Mouse (Mus musculus) Patski (cell line): ENCODE measurements around the gene Ddx17. TPM values are rescaled to one million over a fixed set of nuclear protein-coding genes. Genes with fewer than 3 reads are reported as not detected.

ENCODE experiments used
- ATAC-seq: fragments of 100-300 bp; one replicate; pipeline ENCODE4 v1.8.0; 2021
- CTCF ChIA-PET: fragments of 350-600 bp; sonication (Branson Sonifier 250); formaldehyde crosslinking; loops from one replicate; lab custom pipeline; 2022; ENCODE audit warnings: inconsistent platforms; lab: Charles Lee
- POLR2A ChIA-PET: fragments of 350-600 bp; sonication (Branson Sonifier 250); formaldehyde crosslinking; loops from one replicate; lab custom pipeline; 2022; ENCODE audit warnings: antibody characterized with exemption, inconsistent platforms; lab: Charles Lee
- DNase-seq: peaks from one replicate; pipeline ENCODE4 v3.0.0-alpha.2; 2011; ENCODE audit warnings: low read depth, low spot score
- H3K27me3 ChIP-seq: fragments of 371-371 bp; one replicate; pipeline ENCODE4 v1.5.1; 2021
- CTCF ChIP-seq: fragments of 100-300 bp; IDR thresholded peaks from one replicate; pipeline ENCODE4 v1.5.1; 2021
- in situ Hi-C: fragments of 300-500 bp; cut with MboI; formaldehyde crosslinking; loops from 3 replicates; pipeline ENCODE4 v1.11.1; 2018; ENCODE audit warnings: low pct_unique_long_range_greater_than_20kb, mixed read lengths
- polyA plus RNA-seq: library from polyadenylated mRNA; unstranded; gene quantifications from one replicate; pipeline ENCODE4 v1.2.3, GENCODE M21; 2021

Gene Ddx17
- polyA plus RNA-seq, 1 experiment from 2014 or later = 326 TPM

DNA sequence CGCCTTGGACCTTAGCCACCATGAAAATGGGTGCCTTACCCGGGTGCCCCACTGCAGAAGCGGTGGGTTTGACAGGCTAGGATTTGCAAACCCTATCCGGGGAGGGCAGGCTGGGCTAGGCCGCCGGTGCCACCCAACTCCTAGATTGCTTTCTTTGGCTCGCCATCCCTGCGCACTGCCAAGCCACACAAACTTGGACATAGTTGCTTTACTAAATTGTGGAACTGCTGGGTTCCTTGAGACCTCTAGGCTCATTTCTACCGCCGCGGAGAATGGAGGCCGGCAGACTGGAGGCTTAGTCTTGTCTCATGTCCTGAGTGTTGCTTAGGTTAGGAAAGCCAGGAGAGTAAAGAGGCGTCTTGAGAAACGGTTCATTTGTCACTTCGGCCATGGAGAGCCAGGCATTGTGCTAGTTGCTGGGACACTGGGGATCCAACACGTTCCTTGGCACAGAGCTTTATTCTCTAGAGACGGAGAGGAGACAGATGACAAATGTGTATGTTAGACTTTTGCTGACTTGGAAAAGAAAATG, 814 bp upstream of the Ddx17 start:
- no peak for TF ChIP-seq CTCF
- ATAC-seq (no peak), DNase-seq (no peak)
- in situ Hi-C loops = no loop called here
- ChIA-PET CTCF (interaction anchor here (0.8 to 1.4 kb wide), 2 partner anchors 11 to 17 kb away, joined by 3 to 4 read pairs; no protein-coding TSS in a partner anchor), POLR2A (no interaction called here)
- no peaks in the 10 kb centered on the region for H3K27me3 ChIP-seq

DNA sequence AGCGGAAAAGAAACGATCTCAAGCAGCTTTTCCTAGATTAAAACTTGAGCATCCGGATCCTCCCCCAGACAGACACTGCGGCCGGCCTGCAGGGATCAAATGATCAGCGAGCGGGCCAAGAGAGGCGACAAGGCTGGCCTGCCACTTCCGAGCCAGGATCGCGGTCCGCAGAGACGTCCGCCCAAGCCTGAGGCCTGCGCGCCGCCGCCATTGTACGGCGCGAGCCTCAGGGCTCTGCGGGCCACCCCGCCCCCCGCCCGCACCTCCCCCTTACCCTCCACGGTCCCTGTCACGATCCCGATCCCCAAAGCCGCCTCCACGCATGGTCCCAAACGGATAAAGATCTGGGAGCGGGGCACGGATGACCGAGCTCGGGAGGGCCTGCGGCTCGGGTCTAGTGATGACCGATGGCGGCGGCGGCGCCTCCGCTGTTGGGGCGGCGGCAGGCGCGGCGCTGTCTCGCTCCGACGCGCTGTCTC, 581 bp downstream of the Ddx17 start:
- CTCF ChIA-PET = interaction anchor here (1.4 kb wide), 1 partner anchor 13 kb away, joined by 4 read pairs; no protein-coding TSS in a partner anchor
- TF ChIP-seq CTCF = no peak
- ATAC-seq = peak; percentile 22
- in situ Hi-C loops = no loop called here
- no peaks in the 10 kb centered on the region for H3K27me3 ChIP-seq
- POLR2A ChIA-PET = interaction anchor here (0.8 kb wide), 1 partner anchor 14 kb away, joined by 3 read pairs; no protein-coding TSS in a partner anchor
- DNase-seq = no peak

DNA sequence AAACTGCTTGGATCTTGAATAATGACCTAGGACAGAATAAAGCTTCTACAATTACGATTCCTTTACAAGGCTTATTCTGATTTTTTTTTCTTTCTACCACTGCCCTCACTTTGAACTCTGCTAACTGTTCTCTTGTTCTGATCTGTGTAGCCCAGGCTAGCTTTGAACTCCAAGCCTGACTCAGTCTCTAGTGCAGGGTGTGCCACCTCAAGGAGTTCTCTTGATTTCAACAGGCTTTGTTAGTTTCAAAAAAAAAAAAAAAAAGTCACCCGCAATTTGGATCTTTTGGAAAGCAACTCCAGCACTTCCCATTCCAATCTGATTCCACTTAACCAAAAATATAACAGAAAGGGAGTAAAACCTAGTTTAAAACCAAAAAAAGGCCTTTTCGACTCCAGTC, 1.0 kb downstream of the Ddx17 start:
- DNase-seq (no peak), ATAC-seq (no peak)

DNA sequence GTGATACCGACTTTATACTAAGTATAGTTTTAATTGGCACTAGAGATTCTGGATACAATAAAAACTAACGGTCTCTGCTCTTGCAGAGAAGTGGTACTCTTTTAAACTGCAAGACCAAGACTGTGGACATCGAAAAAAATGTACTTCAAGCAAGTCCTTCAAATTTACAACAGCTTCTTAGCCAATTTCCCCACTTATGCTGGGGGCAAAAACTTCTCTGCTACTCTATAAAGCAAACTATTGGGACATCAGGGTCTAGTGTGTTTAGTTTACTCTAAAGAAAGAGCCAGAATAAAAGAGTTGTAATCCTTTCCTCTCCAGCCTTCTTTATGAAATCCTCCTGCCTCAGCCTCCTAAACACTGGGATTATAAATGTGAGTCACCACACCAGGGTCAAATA, 2.6 kb downstream of the Ddx17 start:
- DNase-seq (no peak), ATAC-seq (no peak)
- no peak for TF ChIP-seq CTCF
- ChIA-PET POLR2A (interaction anchor here (0.8 to 2.7 kb wide), 4 partner anchors 10 to 47 kb away, joined by 3 to 10 read pairs (median 4); no protein-coding TSS in a partner anchor), CTCF (no interaction called here)
- H3K27me3 ChIP-seq = no peaks in the 10 kb centered on the region
- in situ Hi-C loops = no loop called here

More for the DNA sequence above, 1.0 kb downstream of the Ddx17 start:
- TF ChIP-seq CTCF = no peak
- ChIA-PET CTCF (no interaction called here), POLR2A (interaction anchor here (0.8 kb wide), 1 partner anchor 14 kb away, joined by 3 read pairs; no protein-coding TSS in a partner anchor)
- H3K27me3 ChIP-seq = no peaks in the 10 kb centered on the region
- in situ Hi-C loops = no loop called here

DNA sequence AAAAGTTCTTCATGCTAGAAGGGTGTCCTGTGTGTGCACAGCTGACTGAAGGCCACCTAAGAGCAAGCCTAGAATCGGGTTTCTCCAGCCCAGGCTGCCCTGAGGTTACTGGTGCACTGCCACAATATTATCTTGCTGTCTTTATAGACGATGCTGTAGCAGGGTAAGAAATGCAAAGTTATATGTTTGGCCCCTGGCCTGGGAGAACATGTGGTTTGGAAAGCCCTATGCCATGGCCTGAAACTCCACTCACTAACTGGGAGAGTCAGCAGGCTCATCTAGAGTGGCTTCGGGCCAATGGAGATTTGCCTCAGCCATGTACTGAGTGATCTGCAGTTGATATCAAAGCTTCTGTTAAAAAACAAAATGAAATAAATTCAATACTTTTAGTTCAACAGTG, 12.7 kb downstream of the Ddx17 start:
- in situ Hi-C loops = no loop called here
- POLR2A ChIA-PET = interaction anchor here (0.7 to 1.7 kb wide), 2 partner anchors 10 to 502 kb away, joined by 3 to 10 read pairs; no protein-coding TSS in a partner anchor
- TF ChIP-seq CTCF = no peak
- CTCF ChIA-PET = no interaction called here
- DNase-seq (no peak), ATAC-seq (no peak)
- H3K27me3 ChIP-seq = no peaks in the 10 kb centered on the region

DNA sequence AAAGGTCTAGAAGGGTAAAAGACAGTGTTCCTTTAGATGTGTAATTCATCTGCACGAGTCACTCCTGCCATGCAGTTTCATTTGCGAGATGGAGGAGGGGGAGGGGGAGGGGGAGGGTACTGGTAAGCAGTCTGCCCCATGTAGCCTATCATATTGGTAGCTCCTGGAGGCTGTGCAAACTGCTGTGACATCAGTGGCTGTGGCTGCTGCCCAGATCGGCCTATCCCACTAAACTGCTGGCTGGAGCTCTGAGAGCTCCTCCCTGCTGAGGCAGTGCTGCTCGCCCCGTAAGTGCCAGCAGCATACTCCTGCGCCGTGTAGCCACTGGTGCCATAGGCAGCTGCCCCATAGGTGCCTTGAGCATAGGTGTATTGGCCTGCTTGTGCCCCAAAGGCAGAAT, 16.6 kb downstream of the Ddx17 start:
- in situ Hi-C loops = no loop called here
- DNase-seq = no peak
- no peaks in the 10 kb centered on the region for H3K27me3 ChIP-seq
- ChIA-PET POLR2A (interaction anchor here (3.1 kb wide), 1 partner anchor 13 kb away, joined by 11 read pairs; the partner anchor contains the start of gene Kdelr3), CTCF (interaction anchor here (1.1 to 1.3 kb wide), 3 partner anchors 17 to 287 kb away, joined by 3 read pairs; partner anchors contain the start of gene Ddx17)
- ATAC-seq = peak; percentile 46
- TF ChIP-seq CTCF = no peak

DNA sequence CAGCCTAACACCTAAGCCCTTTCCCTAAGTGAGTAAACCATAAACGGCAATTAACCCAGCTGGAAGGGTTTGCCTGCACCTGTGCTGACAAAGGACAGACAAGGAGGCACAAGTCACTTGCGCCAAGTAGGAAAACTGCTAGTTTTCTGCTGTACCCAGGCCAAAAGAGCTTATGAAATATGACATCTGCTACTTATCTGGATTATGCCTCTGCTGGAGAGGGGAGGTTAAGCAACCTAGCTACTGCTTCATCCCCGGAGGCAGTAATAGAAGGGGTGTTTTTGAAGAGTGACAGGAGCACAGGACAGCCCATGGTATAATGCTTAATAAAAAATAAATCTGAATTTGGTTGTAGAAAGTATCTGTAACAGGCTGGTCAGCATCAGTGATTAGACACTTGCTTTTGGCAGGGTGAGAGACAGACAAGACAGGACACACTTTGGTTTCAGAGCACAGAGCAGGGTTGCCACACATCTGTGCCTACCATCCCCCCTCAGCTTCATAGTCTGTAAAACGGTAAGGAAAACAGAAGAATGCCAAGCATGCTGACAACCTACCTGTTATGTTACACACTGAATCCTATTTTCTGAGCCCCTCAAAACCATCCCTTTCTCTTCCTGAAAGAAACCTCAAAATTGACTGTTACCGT, 18.4 kb downstream of the Ddx17 start:
- ChIA-PET CTCF (interaction anchor here (1.0 kb wide), 1 partner anchor 10 kb away, joined by 3 read pairs; no protein-coding TSS in a partner anchor), POLR2A (interaction anchor here (1.4 to 3.1 kb wide), 3 partner anchors 11 to 144 kb away, joined by 3 to 11 read pairs (median 5); partner anchors contain the start of gene Kdelr3)
- DNase-seq (no peak), ATAC-seq (no peak)
- H3K27me3 ChIP-seq = no peaks in the 10 kb centered on the region
- TF ChIP-seq CTCF = no peak
- in situ Hi-C loops = no loop called here

DNA sequence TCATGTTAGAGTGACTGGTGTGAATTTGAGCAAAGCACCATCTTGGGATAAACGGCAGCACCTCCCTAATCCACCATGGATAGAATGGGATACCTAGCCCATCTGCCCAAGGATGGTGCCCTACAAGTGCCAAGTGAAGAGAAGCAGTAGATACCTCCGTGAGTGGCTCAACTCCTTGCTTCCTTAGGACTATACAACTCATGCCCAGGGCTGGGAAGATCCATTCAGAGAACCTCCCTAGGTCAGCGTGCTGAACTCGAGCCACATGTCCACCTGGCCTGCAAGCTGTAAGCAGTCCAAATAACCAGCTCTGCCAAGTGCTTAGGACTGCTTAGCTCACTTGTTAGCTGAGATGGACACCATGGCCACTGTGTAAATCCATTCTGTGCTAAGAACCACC, 19.3 kb downstream of the Ddx17 start:
- ATAC-seq (no peak), DNase-seq (no peak)
- no peaks in the 10 kb centered on the region for H3K27me3 ChIP-seq
- ChIA-PET CTCF (no interaction called here), POLR2A (interaction anchor here (1.4 to 1.9 kb wide), 2 partner anchors 10 to 143 kb away, joined by 3 to 5 read pairs; no protein-coding TSS in a partner anchor)
- in situ Hi-C loops = no loop called here
- TF ChIP-seq CTCF = no peak

DNA sequence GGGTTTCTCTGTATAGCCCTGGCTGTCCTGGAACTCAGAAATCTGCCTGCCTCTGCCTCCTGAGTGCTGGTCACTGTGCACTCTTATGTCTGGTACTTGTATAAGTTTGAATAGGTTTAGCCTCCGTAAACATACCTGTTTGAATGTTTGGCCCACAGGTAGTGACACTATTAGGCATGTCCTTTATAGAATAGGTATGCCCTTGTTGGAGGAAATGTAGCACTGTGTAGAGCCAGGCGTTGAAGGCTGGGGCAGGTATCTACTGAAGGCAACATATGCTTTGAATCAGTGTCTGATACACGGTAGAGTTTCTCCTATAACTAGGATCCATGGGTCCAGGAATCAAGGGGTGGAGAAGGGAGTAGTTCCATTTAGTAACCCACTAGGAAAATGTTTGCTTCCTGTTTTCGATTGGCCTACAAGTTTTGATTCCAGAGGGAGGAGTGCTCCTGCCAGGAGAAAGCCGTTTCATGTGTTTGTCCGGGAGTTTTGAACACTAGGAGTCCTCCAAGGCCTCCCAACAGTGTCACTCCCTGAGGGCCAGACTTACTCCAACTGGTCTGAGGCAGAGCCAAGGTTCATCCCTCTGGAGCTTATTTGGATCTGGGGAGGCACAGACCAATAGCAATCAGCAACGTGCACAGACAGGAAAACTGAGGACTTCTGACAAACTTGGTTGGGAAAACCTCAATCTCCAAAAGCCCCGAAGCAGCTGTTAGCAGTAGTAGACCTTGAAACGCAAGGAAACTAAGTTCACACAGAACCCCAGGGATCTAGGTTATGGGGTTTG, 20.4 kb downstream of the Ddx17 start:
- H3K27me3 ChIP-seq = no peaks in the 10 kb centered on the region
- DNase-seq (no peak), ATAC-seq (no peak)
- ChIA-PET CTCF (no interaction called here), POLR2A (interaction anchor here (1.9 kb wide), 1 partner anchor 9 kb away, joined by 5 read pairs; no protein-coding TSS in a partner anchor)
- in situ Hi-C loops = no loop called here
- TF ChIP-seq CTCF = no peak

DNA sequence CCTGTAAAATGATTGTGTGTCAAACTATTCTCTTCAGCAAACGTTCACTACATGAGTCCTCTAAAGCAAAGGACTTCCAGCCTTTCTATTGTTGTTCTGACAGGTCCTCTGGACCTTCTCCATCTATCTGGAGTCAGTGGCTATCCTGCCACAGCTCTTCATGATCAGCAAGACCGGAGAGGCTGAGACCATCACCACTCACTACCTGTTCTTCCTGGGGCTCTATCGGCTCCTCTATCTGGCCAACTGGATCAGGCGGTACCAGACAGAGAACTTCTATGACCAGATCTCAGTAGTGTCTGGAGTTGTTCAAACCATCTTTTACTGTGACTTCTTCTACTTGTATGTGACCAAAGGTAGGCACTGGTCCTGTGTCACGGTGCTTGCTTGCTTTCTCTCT, 21.0 kb downstream of the Ddx17 start:
- CTCF ChIA-PET = no interaction called here
- DNase-seq = no peak
- TF ChIP-seq CTCF = no peak
- no peak for ATAC-seq
- H3K27me3 ChIP-seq = no peaks in the 10 kb centered on the region
- in situ Hi-C loops = no loop called here
- POLR2A ChIA-PET = no interaction called here
